Mouse (Mus musculus) embryonic facial prominence, embryonic 13.5 days (tissue): ENCODE data around the gene Polr1d. TPM values are rescaled to one million over a fixed set of nuclear protein-coding genes. Genes with fewer than 3 reads are reported as not detected.
A peak's percentile ranks its signal among the peaks of the same experiment; 100 is the strongest.

Experiments used
- ATAC-seq: fragments of 200-750 bp; cut with Nextera tagmentation; 2 replicates; pipeline ENCODE4 v1.8.0; 2017; ENCODE audit warnings: low read depth; ENCODE audit not compliant: insufficient number of reproducible peaks, insufficient read depth, low FRiP score, low TSS enrichment
- H3K27ac ChIP-seq: fragments of 300-500 bp; sonication (generic); 2 replicates; pipeline ENCODE4 v1.5.1; 2015; ENCODE audit warnings: moderate library complexity, mild to moderate bottlenecking, inconsistent platforms
- H3K27me3 ChIP-seq: fragments of 300-500 bp; sonication (generic); 2 replicates; pipeline ENCODE4 v1.6.1; 2015; ENCODE audit warnings: mild to moderate bottlenecking, inconsistent platforms
- H3K36me3 ChIP-seq: fragments of 300-500 bp; sonication (generic); 2 replicates; pipeline ENCODE4 v1.6.1; 2015; ENCODE audit warnings: mild to moderate bottlenecking, inconsistent platforms
- H3K4me1 ChIP-seq: fragments of 300-500 bp; sonication (generic); 2 replicates; pipeline ENCODE4 v1.6.1; 2015; ENCODE audit warnings: inconsistent platforms
- H3K4me2 ChIP-seq: fragments of 300-500 bp; sonication (generic); 2 replicates; pipeline ENCODE4 v1.6.1; 2015; ENCODE audit warnings: moderate library complexity, mild to moderate bottlenecking, inconsistent platforms
- H3K4me3 ChIP-seq: fragments of 300-500 bp; sonication (generic); 2 replicates; pipeline ENCODE4 v1.5.1; 2015; ENCODE audit warnings: mild to moderate bottlenecking, inconsistent platforms
- H3K9ac ChIP-seq: fragments of 300-500 bp; sonication (generic); 2 replicates; pipeline ENCODE4 v1.6.1; 2015; ENCODE audit warnings: mild to moderate bottlenecking, inconsistent platforms
- H3K9me3 ChIP-seq: fragments of 300-500 bp; sonication (generic); 2 replicates; pipeline ENCODE4 v1.6.1; 2016; ENCODE audit warnings: inconsistent platforms
- WGBS: fragments of 180-500 bp; shearing (Covaris S2); methylation state at CpG from one replicate; pipeline ENCODE4 v1.1.7; 2015; ENCODE audit warnings: mixed read lengths; 5-methylcytosine and 5-hydroxymethylcytosine counted together
- polyA plus RNA-seq: library from polyadenylated mRNA; unstranded; fragments of >200 nt; fragmentation: Nextera tagmentation; extraction: Ambion mirVana; gene quantifications from 2 replicates; pipeline ENCODE4 v1.2.1, GENCODE M21; 2015

Gene Polr1d
- polyA plus RNA-seq, 1 experiment from 2014 or later: 127 TPM

DNA sequence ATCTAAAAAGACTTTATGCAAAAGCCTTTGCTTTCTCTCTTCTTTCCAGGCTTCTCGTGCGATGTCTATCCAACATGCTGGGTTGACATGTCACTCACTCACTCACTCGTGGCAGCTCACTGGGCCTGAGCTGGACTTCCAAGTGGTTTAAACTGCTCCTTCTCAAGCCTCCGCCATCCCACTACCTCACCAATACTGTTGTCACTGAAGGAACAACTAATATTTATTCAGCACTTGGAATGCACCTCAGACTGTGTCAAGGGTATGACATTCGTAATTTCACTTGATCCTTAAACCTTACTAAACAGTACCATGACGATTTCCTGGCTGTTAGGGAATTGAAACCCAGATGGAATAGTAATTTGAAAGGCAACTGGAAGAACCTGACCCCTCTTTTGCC is 3.0 kb upstream of the Polr1d start:
- H3K4me1 ChIP-seq: peaks cover 36% of the 10 kb centered on the region
- WGBS: 84% methylated on average over 6 of the region's 6 CpGs

GRCm38 (mm10) chr5:147075103-147076025 is 1.5 kb upstream of the Polr1d start:
- Histone ChIP-seq H3K4me1 (peaks cover 28% of the 10 kb centered on the region), H3K27ac (peak overlapping the region; percentile 94), H3K9me3 (no peaks in the 10 kb centered on the region), H3K4me2 (peak overlapping the region; percentile 90), H3K36me3 (peaks cover 12% of the 10 kb centered on the region; the same call in 1 of the 2 replicates), H3K4me3 (peak overlapping the region; percentile 82), H3K9ac (peak overlapping the region; percentile 82), H3K27me3 (no peaks in the 10 kb centered on the region)
- WGBS: 13% methylated on average over 21 of the region's 21 CpGs
- no peak for ATAC-seq

More for the DNA sequence above, 3.0 kb upstream of the Polr1d start:
- Histone ChIP-seq H3K9ac (no peak overlapping the region), H3K9me3 (no peaks in the 10 kb centered on the region), H3K27me3 (no peaks in the 10 kb centered on the region), H3K4me3 (no peak overlapping the region), H3K27ac (no peak overlapping the region), H3K36me3 (peaks cover 2% of the 10 kb centered on the region; the same call in 1 of the 2 replicates), H3K4me2 (no peak overlapping the region)
- no peak for ATAC-seq

DNA sequence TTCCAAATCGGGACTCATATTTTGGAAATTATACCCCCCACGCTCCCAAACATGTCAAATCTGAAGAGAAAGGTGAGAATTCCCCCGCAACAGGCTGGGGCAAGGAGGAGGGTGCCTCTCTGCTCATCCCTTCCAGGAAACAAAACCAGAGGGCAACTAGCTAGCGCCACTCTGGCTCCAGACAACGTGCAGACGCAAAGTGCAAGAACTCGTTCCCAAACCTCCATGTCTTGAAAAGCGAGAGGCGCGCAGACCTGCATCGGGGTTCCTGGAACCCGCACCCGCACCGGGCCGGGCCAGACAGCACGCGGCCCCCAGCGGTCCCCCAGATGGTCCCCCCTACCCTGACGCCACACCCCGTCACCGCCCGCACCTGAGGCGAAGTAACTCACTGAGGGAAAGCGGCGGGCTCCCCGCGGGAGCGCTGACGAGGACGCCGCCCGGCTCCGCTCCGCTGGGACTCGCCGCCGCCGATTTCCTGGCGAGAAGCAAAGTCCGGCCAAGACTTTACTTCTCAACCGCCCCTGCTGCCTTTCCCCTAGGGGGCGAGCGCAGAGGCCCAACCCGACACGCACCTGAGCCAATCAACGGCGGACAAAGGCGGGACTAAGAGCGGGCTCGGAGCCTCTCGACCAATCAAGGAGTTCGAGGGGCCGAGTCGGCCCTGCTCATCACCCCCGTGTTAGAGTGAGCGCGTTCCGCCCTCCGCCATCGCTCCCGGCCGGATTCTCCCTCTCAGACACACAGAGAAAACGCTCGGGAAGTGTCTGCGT is 638 bp upstream of the Polr1d start, which contains the start of gene Lnx2:
Lnx2 (minus strand) TSS at position 561 of the 773 bp plus-strand sequence.
- H3K4me1 ChIP-seq: peaks cover 23% of the 10 kb centered on the region
- peak within 1 kb of the TSS; percentile 94 for H3K27ac ChIP-seq
- H3K36me3 ChIP-seq: peaks cover 12% of the 10 kb centered on the region; the same call in 1 of the 2 replicates
- peak; percentile 98 for ATAC-seq
- under 1% methylated on average over 65 of the region's 65 CpGs for WGBS
- no peaks in the 10 kb centered on the region for H3K27me3 ChIP-seq
- H3K9ac ChIP-seq: peak within 1 kb of the TSS; percentile 88
- H3K4me2 ChIP-seq: peak within 1 kb of the TSS; percentile 90
- no peaks in the 10 kb centered on the region for H3K9me3 ChIP-seq
- peak within 1 kb of the TSS; percentile 82 for H3K4me3 ChIP-seq

GRCm38 (mm10) chr5:147077305-147078034 is 620 bp downstream of the Polr1d start:
- H3K9me3 ChIP-seq: no peaks in the 10 kb centered on the region
- peak overlapping the region; percentile 82 for H3K4me3 ChIP-seq
- peaks cover 23% of the 10 kb centered on the region for H3K4me1 ChIP-seq
- WGBS: under 1% methylated on average over 57 of the region's 57 CpGs
- peak; percentile 66 for ATAC-seq
- H3K4me2 ChIP-seq: peak overlapping the region; percentile 90
- H3K27ac ChIP-seq: peak overlapping the region; percentile 94
- H3K9ac ChIP-seq: peak overlapping the region; percentile 88
- peaks cover 15% of the 10 kb centered on the region; the same call in 1 of the 2 replicates for H3K36me3 ChIP-seq
- no peaks in the 10 kb centered on the region for H3K27me3 ChIP-seq

DNA sequence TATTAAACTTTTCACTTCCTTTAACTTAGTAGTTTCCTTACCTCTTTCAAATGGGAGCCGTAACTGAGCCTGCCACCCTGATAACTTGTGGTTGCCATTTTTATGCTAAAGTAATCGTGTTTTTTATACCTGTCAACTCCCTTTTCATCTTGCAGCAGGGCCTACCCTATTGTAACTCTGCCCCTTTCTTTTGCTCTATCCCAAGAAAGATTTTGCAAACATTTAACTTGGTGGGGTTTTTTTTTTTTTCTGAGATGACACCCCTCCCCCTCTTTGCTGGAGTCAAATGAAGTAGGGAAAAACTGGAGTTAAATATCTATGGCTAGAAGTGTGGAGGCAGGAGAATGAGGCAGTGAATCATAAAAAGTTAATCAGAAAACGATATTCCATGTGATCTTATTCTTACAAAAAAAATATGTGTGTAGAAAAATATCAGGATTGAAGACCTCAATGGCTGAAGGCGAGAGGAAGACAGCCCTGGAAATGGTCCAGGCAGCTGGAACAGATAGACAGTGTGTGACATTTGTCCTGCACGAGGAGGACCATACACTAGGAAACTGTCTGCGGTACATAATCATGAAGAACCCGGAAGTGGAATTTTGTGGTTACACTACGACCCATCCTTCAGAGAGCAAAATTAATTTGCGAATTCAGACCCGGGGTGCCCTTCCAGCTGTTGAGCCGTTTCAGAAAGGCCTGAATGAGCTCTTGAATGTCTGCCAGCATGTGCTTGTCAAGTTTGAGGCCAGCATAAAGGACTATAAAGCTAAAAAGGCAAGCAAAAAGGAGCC is 1.5 kb downstream of the Polr1d start:
- no peaks in the 10 kb centered on the region for H3K9me3 ChIP-seq
- ATAC-seq: no peak
- WGBS: 65% methylated on average over 11 of the region's 11 CpGs
- peaks cover 23% of the 10 kb centered on the region for H3K4me1 ChIP-seq
- no peaks in the 10 kb centered on the region for H3K27me3 ChIP-seq
- H3K27ac ChIP-seq: no peak overlapping the region
- H3K36me3 ChIP-seq: peaks cover 15% of the 10 kb centered on the region; the same call in 1 of the 2 replicates
- H3K4me3 ChIP-seq: peak overlapping the region; percentile 82
- H3K9ac ChIP-seq: peak overlapping the region; percentile 88
- peak overlapping the region; percentile 90 for H3K4me2 ChIP-seq

GRCm38 (mm10) chr5:147085201-147085894 is 8.5 kb downstream of the Polr1d start:
- peaks cover 20% of the 10 kb centered on the region for H3K36me3 ChIP-seq
- peaks cover 22% of the 10 kb centered on the region for H3K4me1 ChIP-seq
- no peak for ATAC-seq
- no peaks in the 10 kb centered on the region for H3K9me3 ChIP-seq
- H3K27ac ChIP-seq: peak overlapping the region; percentile 28
- H3K27me3 ChIP-seq: no peaks in the 10 kb centered on the region
- H3K4me3 ChIP-seq: no peak overlapping the region
- WGBS: 70% methylated on average over 9 of the region's 9 CpGs
- no peak overlapping the region for H3K9ac ChIP-seq
- H3K4me2 ChIP-seq: no peak overlapping the region

DNA sequence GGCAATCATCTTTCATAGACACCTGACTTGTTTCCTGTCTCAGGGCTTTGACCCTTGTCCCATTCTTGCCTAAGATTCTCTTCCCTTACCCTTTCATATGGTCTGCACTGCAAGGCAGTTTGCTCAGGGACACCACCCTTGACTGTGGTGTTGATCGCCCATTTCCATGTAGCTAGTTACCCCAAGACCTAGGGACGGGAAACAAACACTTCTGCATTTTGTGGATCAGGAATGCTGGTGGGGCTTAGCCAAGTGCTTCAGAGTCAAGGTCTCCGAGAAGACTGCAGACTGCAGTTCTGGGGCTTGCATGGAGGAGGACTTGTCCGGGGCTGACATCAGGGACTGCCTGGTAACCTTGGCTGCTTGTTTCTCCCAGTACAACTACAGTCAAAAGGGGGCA is 10.0 kb downstream of the Polr1d start:
- Histone ChIP-seq H3K27me3 (no peaks in the 10 kb centered on the region), H3K9me3 (no peaks in the 10 kb centered on the region), H3K36me3 (peaks cover 17% of the 10 kb centered on the region), H3K4me1 (peaks cover 27% of the 10 kb centered on the region), H3K4me3 (no peak overlapping the region), H3K4me2 (no peak overlapping the region), H3K27ac (no peak overlapping the region), H3K9ac (no peak overlapping the region)
- 90% methylated on average over 4 of the region's 4 CpGs for WGBS
- no peak for ATAC-seq

DNA sequence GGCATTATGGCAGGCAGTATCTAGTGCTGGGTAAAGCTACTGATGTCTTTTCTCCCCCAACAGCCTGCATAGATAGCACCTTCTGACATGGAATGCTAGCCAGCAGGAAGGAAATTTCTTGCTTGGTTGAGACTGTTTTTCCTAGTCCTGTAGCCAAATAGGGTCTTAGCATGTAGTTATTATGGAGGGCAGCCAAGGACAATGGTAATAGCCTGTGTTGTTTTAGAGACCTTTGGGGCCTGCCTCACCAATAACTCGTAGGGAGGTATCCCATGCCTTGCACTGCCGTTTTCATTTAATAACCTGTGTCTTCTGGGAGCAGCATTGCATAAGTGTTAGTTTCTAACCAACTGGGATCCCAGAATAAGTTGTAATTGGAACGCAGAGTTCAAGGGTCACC is 13.0 kb downstream of the Polr1d start:
- Histone ChIP-seq H3K36me3 (peaks cover 19% of the 10 kb centered on the region), H3K4me3 (no peak overlapping the region), H3K4me2 (no peak overlapping the region), H3K9me3 (no peaks in the 10 kb centered on the region), H3K4me1 (peaks cover 26% of the 10 kb centered on the region), H3K9ac (no peak overlapping the region), H3K27me3 (no peaks in the 10 kb centered on the region), H3K27ac (0 out of 2 replicates have a peak overlapping the region, but pooled peaks have one; percentile 8)
- no peak for ATAC-seq
- WGBS: 64% methylated on average over 3 of the region's 3 CpGs

- Histone ChIP-seq H3K36me3 (peaks cover 19% of the 10 kb centered on the region), H3K27me3 (no peaks in the 10 kb centered on the region), H3K4me1 (peaks cover 20% of the 10 kb centered on the region), H3K9ac (no peak overlapping the region), H3K4me3 (no peak overlapping the region), H3K4me2 (no peak overlapping the region), H3K27ac (peak overlapping the region; percentile 36; the same call in 1 of the 2 replicates), H3K9me3 (no peaks in the 10 kb centered on the region)
- WGBS: 50% methylated on average over 11 of the region's 11 CpGs
- peak; percentile 52; the same call in 1 of the 2 replicates for ATAC-seq
Observed at GRCm38 (mm10) chr5:147090256-147090963, 13.6 kb downstream of the Polr1d start.
